Mouse (Mus musculus) embryonic stem cell, embryonic (primary cell): Measurements from ENCODE around the gene Zcchc3.

Experiments used
- CTCF ChIA-PET, 4 experiments: fragments of 300-600 bp in 2 of 4; fragments of 350-600 bp in 2 of 4; sonication (Branson Sonifier 250); formaldehyde crosslinking; loops; one replicate each; lab custom pipeline; 2022; ENCODE audit warnings: inconsistent platforms in 2 of 4; lab: Charles Lee
- POLR2A ChIA-PET, 4 experiments: fragments of 300-600 bp in 2 of 4; fragments of 350-600 bp in 2 of 4; sonication (Branson Sonifier 250); formaldehyde crosslinking; loops; one replicate each; lab custom pipeline; 2022; ENCODE audit warnings: antibody characterized with exemption in 4 of 4, inconsistent platforms in 1 of 4; lab: Charles Lee

The Zcchc3 gene

DNA sequence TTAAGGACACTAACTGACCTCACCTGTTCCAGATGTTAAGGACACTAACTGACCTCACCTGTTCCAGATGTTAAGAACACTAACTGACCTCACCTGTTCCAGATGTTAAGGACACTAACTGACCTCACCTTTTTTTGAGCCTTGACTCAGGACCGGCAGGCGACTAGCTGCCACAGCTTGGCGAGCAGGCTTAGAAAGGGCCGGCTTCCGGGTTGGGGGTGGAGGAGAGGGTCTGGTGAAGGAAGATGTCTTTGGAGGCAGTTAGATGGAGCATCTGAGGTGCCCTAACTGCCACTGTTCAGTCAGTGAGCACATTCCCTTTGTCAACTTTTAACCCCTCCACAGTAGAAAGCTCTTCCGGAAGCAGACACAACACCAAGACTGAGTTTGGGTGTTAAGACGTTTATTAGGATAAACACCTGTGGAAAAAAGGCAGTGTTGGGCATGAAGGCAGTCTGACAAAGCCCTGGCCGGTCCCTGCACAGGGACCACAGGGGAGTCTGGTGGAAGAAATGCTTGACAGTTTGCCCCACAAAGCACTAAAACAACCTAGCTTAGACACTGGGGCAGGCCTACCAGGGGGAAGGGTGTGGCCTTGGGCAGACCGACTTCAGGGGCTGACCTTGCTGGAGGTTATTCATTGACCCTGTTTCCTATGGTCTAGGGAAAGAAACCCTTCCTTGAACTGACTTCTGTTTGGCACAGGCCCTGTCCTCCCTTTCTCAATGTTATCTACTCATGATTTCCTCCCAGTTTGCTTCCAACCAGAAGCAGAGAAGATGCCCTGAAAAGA lies 21.4 kb downstream of the Zcchc3 start:
- ChIA-PET CTCF (interaction anchor here (0.6 to 2.9 kb wide), 37 partner anchors 10 to 211 kb away, joined by 3 to 59 read pairs (median 4); partner anchors contain the start of genes Defb36 (in 2 of the 4), Trib3 (in 2 of the 4) and Defb23 (in 1 of the 4)), POLR2A (interaction anchor here in 3 of 4 experiments (0.5 to 9.2 kb wide), 28 partner anchors 10 to 373 kb away, joined by 3 to 102 read pairs (median 4); partner anchors contain the start of genes Trib3 (in 3 of the 3), Zcchc3 (in 3 of the 3), 6820408C15Rik (in 2 of the 3) and Nrsn2 (in 1 of the 3))

DNA sequence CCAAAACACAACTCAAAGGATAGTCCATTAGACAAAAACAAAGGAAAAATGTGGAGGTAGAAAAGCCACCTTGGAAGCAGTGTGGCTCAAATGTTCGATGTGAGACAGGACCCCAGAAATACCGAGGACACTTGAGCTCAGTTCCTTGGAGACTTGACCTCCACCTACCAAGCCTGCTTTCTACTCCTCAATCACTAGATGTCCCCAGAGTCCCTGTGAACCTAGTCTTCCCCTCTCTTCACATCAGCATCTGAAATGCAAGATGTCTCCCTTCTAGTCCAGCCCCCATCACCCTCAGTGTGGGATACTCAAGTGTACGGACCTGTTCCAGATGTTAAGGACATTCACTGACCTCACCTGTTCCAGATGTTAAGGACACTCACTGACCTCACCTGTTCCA lies 22.0 kb downstream of the Zcchc3 start:
- POLR2A ChIA-PET = interaction anchor here in 3 of 4 experiments (0.5 to 9.2 kb wide), 26 partner anchors 10 to 373 kb away, joined by 3 to 102 read pairs (median 4); partner anchors contain the start of genes Zcchc3 (in 3 of the 3), 6820408C15Rik (in 2 of the 3), Trib3 (in 2 of the 3) and Nrsn2 (in 1 of the 3)
- CTCF ChIA-PET = interaction anchor here (0.5 to 2.9 kb wide), 53 partner anchors 11 to 1085 kb away, joined by 3 to 59 read pairs (median 3); partner anchors contain the start of genes Defb36 (in 2 of the 4), Trib3 (in 2 of the 4), Defb23 (in 1 of the 4) and Nrsn2 (in 1 of the 4)

DNA sequence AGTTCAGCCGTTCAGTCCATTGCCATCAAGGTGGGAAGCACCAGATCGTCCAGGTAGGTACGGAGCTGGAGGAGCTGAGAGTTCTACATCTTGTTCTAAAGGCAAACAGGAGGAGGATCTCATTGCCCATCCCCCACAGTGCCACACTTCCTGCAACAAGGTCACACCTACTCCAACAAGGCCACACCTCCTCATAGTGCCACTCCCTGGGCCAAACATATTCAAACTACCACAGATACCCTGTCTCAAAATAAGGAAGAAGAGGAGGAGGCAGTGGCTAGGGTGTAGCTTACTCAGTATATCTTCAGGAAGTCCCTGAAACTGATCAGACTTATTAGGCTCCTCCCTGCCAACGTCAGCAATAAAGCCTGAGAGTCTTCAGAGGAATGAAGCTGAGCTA lies 30.6 kb downstream of the Zcchc3 start:
- ChIA-PET POLR2A (interaction anchor here in 2 of 4 experiments (0.6 to 1.5 kb wide), 7 partner anchors 8 to 272 kb away, joined by 3 to 6 read pairs (median 4); partner anchors contain the start of gene Trib3 (in 1 of the 2)), CTCF (no interaction called here)

DNA sequence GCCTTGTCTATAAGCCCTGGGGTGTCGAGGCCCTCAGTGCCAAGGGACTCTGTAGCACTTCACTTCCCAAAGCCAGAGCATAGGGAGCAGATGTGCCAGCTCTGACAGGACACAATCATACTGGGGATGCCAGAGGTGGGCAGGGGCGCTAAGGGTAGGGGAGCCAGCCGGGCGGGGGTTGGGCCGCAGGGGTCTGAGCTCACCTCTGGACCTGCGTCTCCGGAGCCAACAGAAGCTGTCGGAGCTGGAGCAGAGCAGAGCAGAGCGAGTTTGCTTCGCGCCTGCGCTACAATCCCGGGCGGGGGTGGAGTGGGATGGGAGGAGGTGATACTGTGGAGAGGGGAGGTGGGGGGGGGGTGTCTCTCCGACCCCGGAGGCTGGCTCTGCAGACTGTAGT lies 38.5 kb downstream of the Zcchc3 start, which contains the start of gene Nrsn2:
TSS of gene Nrsn2 (minus strand) at position 294 of the 397 bp plus-strand sequence.
- POLR2A ChIA-PET = interaction anchor here (0.6 to 2.1 kb wide), 15 partner anchors 8 to 511 kb away, joined by 3 to 16 read pairs (median 4); partner anchors contain the start of genes Mcts2 (in 1 of the 4) and Trib3 (in 1 of the 4)

DNA sequence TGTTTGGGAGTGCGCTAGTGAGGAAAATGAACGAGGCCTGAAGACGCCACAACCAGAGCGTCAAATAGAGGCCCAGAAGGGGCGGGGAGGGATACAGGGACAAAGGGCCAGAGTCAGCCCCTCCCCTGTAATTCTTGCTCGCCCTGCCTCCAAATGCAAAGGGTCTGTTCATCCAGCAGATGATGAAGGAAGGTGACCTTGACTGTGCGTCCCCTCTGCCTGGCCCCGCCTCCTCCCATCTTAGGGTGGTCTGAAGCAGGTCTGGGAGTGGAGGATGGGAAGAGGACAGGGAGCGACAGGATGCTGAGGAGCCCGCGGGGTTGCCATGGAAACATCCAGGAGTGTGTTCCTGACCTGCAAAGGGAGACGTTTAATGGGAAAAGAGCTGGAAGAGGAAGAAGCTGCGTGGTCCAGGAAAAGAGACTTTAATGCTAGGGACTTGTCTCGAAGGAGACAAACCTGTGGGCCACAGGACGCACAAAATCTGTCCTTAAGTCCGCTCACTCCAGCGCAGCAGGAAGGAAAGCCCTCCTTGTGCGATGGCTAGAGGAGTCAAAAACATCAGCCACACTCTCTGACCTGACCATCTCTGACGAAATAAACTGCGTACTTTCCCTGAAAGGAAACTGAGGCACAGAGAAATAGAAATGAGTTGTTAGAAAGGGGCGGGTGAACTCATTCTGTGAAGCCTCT lies 39.0 kb downstream of the Zcchc3 start:
- POLR2A ChIA-PET = interaction anchor here in 3 of 4 experiments (0.8 to 2.5 kb wide), 14 partner anchors 8 to 346 kb away, joined by 3 to 16 read pairs (median 4); partner anchors contain the start of genes Mcts2 (in 1 of the 3) and Trib3 (in 1 of the 3)
- CTCF ChIA-PET = interaction anchor here (0.6 to 2.1 kb wide), 10 partner anchors 8 to 442 kb away, joined by 3 to 12 read pairs (median 4); partner anchors contain the start of gene Trib3 (in 1 of the 4)

More for the DNA sequence above, 38.5 kb downstream of the Zcchc3 start, which contains the start of gene Nrsn2:
- CTCF ChIA-PET = interaction anchor here (0.6 to 2.1 kb wide), 15 partner anchors 9 to 602 kb away, joined by 3 to 12 read pairs (median 4); partner anchors contain the start of gene Trib3 (in 1 of the 4)

DNA sequence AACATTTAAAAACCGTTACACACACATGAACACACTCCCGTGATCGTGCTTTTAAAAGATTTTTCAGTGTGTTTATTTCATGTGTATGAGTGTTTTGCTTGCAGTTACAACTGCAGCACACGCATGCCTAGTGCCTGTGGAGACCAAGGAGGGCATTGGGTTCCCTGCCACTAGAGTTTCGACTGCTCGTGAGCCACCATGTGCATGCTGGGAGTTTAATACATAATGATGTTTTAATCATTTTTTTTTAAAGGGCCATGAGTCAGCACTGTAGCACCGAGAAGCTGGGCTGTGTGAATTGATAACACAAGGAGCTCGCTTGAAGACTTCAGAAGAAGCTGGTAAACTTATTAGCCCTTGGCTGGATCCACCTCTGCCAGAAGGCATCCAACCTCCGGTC lies 41.3 kb downstream of the Zcchc3 start:
- POLR2A ChIA-PET = interaction anchor here in 3 of 4 experiments (0.6 to 2.5 kb wide), 5 partner anchors 10 to 30 kb away, joined by 3 to 7 read pairs (median 4); partner anchors contain the start of gene Trib3 (in 1 of the 3)
- CTCF ChIA-PET = interaction anchor here in 2 of 4 experiments (0.6 to 1.2 kb wide), 2 partner anchors 10 to 222 kb away, joined by 4 read pairs; no protein-coding TSS in a partner anchor

DNA sequence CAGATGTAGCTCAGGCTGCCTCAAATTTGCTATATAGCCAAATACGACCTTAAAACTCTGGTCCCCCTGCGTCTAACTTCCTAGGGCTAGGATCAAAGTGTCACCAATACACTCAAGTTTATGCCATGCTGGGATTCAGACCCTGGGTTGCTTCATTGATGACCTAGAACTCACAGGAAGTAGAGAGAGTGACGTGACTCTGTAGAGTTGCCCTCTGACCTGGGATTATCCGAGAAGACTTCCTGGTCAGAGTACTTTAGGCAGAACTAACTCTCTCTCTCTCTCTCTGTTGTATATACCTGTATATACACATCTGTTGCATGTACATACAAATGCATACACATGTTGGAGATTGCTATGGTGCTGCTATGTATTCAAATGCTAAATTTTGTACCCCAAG lies 42.2 kb downstream of the Zcchc3 start:
- CTCF ChIA-PET = no interaction called here
- POLR2A ChIA-PET = interaction anchor here in 1 of 4 experiments (0.9 kb wide), 1 partner anchor 28 kb away, joined by 3 read pairs; the partner anchor contains the start of gene Trib3

DNA sequence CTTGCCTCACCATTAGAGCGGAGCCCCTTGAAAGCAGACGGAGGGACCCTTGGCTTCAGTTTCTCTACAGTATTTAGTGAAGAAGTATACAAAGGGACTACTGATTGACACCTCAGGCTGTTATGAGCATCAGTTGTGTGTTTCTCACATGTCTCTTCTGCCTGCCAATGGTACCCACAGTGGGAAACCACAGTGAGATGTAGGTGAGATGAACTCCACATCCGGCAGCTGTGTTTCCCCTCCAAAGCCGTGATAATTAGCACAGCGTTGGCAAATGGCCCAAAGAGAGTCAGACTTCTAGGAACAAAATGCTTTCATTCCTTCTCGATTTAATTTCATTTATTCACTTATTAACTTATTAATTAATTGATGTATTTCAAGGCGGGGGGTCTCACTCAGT lies 42.7 kb downstream of the Zcchc3 start:
- POLR2A ChIA-PET = interaction anchor here in 2 of 4 experiments (0.6 to 0.9 kb wide), 2 partner anchors 9 to 28 kb away, joined by 3 to 5 read pairs; partner anchors contain the start of gene Trib3 (in 1 of the 2)
- CTCF ChIA-PET = no interaction called here

DNA sequence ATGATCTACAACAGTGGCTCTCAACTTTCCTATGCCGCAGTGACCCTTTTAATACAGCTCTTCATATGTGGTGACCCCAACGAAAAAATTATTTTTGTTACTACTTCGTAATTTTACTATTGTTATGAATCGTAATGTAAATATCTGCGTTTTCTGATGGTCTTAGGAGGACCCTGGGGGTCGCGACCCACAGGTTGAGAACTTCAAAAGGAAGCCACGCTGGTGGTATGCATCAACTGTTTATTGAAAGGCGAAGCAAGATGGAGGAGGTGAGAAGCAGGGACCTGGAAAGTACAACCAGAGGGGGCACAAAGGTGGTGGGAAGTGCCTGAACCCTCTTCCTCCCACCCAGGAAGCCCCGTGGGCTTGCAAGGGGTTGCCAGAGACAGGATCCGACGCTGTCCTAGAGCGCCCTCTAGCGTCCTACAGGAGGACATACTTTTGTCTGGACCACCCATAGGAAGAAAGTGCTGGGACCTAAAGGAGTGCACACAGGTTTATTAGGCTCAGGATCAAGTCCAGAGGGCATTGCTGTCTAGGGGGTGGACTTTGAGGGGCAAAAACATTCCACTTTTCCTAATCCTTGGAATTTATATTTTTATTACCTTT lies 46.2 kb downstream of the Zcchc3 start:
- CTCF ChIA-PET = interaction anchor here in 3 of 4 experiments (0.5 to 2.0 kb wide), 6 partner anchors 35 to 340 kb away, joined by 3 to 8 read pairs (median 3); no protein-coding TSS in a partner anchor
- POLR2A ChIA-PET = interaction anchor here in 2 of 4 experiments (0.6 to 2.8 kb wide), 12 partner anchors 11 to 344 kb away, joined by 3 to 13 read pairs (median 4); partner anchors contain the start of gene Trib3 (in 2 of the 2)

DNA sequence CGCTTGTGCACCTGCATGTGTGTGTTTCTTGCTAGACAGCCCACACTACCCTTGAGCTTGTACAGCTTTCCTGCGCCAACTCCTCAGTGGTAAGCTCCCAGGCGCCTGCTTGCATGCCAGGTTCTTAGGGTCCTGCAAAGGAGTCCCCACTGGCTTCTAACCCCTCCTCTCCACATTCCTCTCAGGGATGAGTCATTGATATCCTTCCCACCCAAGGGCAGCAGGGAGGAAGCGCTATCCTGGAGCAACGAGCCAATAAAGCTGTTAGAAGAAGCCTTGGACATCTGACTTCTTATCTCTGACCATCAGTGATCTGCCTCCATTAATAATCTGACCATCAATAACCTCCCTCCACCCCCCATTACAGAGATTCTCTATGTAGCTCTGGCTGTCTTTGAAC lies 46.9 kb downstream of the Zcchc3 start:
- CTCF ChIA-PET = interaction anchor here in 3 of 4 experiments (0.5 to 2.0 kb wide), 7 partner anchors 23 to 339 kb away, joined by 3 to 7 read pairs (median 3); partner anchors contain the start of gene Trib3 (in 1 of the 3)
- POLR2A ChIA-PET = interaction anchor here in 3 of 4 experiments (0.7 to 2.8 kb wide), 11 partner anchors 9 to 500 kb away, joined by 3 to 13 read pairs (median 4); partner anchors contain the start of genes Nrsn2 (in 1 of the 3) and Trib3 (in 1 of the 3)

DNA sequence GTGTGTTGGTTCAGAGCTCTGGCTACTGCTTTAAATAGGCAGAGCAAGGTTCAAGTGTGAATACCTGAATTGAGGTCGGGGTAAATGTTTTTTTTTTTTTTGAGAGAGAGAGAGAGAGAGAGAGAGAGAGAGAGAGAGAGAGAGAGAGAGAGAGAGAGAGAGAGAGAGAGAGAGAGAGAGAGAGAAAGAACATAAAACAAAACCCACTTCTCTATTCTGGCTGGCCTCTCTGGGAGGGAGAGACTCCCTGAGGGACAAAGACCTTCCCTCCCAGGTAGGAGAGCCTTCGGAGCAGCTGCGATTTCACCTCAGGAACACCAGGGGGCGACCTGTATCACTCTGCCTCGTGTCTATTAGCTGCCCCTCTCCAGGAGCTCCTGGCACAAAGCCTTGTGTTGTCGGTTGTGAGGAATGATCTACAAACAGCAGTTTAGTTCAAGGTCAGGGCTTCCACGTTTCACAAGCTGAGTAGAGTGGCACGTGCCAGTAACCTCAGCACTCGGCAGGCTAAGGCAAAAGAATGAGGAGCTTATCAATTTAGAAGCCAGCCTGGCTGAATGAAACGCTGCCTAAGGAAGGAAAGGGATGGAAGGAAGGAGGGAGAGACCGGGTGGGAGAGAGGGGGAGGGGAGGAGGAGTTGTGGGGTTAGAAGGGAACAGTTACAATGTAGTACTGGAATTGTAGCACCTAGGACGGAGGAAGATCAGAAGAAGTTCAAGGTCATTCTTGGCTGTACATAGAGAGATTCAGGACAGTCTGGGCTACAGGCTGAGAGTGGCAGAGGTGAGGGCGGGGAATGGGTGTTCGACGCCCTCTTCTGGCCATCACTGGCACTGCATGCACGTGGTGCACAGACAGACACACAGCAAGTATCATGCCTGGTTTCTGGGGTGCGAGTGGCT lies 51.3 kb downstream of the Zcchc3 start:
- POLR2A ChIA-PET = interaction anchor here (0.5 to 9.8 kb wide), 69 partner anchors 9 to 1201 kb away, joined by 3 to 137 read pairs (median 4); partner anchors contain the start of genes Trib3 (in 4 of the 4), Rbck1 (in 2 of the 4), Tbc1d20 (in 2 of the 4) and Nrsn2 (in 1 of the 4)
- CTCF ChIA-PET = interaction anchor here (0.5 to 2.9 kb wide), 138 partner anchors 8 to 619 kb away, joined by 3 to 92 read pairs (median 4); partner anchors contain the start of genes Trib3 (in 4 of the 4), Nrsn2 (in 3 of the 4), Rbck1 (in 3 of the 4) and Tbc1d20 (in 2 of the 4)
